Mouse (Mus musculus): ENCODE results near the gene Gnat1.

Gnat1 gene

DNA sequence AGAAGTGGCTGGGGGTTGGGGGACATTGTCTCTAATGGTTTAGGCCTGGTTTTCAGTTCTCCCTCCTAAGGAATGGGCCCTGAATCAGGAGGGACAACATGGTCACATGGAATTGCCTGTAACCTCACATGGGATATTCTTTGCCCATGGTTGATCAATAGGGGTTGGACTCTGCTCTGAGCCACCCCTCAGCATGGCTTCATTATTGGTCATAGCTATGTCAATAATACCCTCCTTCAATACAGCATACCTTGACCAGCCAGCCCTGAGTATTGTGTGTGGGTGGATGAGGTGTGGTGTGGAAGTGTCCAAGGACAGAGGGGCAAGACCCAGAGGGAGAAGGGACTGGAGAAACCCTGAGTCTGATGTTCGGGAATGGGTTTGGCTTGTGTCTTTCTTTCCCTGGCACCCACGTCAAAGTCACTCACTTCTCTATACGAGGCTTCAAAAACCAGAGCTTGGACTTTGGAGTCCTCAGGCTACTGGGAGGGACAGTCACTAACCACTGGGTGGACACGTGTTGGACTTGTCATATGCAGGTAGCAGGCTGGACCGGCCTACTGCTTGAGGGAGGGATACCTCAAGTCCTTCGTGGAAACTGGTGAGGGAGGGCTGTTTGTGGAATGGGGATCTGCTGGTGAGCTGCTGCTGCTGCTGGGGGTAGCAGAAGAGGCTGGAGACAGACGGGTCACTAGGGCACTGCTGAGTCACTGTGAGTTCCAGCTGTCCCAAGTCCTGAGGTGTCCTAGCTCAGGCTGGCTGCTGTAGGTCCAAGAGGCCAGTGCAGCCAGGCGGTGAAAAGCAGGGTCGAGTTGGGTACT is 4.7 kb downstream of the Gnat1 start:
- DNase-seq = no peak

DNA sequence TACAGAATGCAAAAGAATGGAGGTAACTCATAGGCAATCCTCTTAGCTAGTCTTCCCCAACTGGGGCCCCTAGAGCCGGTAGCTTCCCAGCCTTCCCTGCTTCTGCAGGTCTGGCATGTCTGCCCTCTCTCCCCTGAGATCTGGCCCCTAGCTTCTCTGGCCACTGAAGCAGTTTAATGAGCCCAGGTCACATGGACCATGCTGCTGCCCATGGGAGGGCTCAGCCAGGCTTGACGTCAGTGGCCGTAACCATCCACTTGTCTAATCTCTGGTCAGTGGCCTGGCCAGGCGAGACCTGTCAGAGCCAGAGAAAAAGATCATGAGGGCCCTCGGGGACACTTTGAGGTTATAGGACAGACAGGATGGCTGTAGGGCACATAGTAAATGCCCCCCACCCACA is 9.3 kb downstream of the Gnat1 start:
- DNase-seq = no peak

DNA sequence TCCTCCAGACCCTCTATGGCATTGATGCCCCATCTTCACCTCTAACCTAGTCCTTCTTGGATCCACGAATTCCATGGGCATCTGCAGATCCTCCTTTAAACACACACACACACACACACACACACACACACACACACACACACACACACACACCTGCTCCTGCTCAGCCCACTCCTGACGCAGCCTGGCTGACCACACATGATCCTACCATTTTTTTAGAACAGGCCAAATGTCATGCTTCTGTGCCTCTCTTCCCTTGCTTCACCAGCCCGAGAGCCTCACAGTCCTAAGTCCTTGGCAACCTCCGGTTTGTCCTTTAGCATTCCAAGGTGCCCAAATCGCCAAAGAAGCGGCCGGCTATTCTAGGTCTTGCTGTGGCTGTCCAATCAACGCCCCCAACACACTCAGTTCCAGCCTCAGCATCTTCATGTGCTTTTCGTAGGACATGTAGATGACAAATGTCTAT is 10.0 kb downstream of the Gnat1 start, which contains the start of gene Slc38a3:
TSS of gene Slc38a3 (minus strand) at position 51 of the 466 bp plus-strand sequence.
- no peak for DNase-seq

DNA sequence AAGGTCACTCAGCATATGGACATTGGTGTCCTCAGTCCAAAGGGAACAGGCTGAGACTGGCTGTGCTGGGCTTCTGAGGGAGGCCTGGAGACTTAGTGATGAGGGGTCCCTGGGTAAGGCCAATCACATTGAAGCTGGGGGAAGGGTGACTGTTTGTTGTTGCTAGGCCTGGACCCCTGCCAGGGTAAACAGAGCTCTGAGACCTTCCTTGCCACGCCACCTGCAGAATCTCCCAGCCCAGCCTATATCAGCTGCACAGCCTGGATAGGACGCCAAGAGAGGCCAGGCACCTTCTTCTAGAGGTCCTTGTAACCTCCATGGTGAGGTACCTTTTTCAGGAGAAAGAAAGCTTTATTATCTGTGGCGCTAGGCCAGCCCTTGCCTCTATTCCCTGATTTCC is 10.6 kb downstream of the Gnat1 start:
- no peak for DNase-seq

DNA sequence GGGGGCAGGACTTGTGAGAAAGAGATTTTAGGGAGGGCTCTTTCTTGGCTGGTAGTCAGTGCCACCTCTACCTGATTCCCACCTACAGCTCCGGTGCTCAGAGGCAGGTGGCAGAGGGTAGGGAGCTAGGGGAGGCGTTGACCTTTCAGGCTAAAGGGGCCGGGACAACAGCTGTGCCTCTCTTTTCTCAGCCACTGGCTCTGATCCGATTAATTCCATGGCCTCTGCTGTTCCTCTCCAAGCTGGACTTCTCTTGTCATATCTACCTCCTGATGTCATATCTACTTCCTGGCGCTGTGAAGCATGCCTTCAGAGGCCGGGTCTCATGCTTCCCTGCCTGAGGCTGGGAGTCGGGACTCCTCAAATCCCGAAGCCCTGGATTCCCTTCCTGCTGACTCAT is 11.5 kb downstream of the Gnat1 start:
- no peak for DNase-seq

DNA sequence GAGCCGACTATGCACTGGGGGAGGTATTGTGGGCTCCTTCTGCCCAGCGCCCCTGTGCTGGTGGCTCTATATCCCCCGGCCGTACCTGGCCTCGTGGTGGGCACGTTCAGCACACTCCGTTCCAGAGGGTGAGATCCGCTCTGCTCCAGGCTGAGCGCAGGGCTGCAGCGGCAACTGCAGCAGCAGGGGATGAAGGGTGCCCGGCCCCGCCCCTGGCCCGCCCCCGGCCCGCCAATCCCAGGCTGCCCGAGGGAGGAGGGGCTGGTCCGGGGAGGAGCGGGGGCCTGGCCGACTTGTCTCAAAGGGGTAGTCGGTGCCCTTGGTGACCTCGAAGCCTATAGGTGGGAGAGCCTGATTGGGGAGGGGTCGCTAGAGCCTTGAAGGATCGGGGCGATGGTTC is 12.3 kb downstream of the Gnat1 start:
- DNase-seq = peak; percentile 59 to 75

DNA sequence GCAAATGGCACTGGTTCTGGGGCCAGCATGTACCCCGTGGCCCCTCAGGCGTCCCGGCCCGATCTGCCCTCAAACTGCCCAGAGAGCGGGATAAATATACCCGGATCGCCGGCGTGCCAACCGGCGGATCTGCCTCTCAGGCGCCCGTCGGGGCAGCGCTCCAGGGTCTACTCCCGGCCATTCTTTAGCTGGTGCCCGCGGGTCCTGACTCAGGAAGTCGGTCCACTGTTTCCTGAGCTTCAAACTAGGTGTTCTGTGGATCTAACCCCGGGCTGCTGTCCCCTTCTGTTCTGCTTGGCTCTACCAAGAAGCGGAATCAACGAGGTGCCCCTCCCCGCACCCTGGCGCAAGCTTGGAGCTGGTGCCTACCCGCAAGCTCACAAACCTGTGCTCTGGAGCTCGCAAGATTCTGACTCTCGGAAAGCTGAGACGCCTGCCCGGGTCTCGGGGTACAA is 12.7 kb downstream of the Gnat1 start:
- peak in 1 of 2 experiments; percentile 51 for DNase-seq

DNA sequence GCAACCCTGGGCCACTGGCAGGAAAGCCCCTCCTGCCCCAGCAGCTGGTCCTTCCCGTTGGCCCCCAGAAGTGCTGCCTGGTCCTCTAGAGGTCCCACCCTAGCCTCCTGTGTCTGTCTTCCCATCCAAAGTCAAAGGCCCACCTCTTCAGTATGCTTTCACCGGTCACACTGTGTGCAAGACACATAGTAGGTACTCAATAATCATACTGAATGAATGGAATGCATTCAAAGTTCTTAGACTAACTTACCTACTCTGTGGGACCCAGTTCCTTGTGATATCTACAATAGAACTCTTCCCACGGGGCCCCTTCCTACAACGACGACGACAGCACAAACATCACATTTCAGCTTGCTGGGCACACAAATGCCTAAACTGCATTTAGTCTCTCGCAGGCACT is 14.2 kb downstream of the Gnat1 start:
- DNase-seq = no peak

DNA sequence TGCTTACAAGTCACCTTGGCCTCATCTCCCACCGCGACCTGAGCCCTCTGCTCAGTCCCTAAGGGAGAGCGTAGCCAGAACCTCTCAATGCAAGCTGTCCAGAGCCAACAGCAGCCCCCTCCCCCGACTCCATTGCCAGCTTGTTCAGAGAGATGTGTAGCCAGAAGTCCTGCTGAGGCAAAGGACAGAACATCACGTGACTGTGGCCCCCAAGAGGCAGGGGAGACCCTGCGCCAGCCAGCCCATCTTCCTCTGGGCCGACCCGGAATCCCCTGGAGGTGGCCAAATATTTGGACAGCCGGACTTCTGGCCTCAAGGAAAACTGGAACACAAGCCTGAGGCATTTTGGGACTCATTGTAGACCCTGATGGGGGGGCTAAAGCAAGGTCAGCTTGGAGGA is 16.0 kb downstream of the Gnat1 start:
- DNase-seq = peak; percentile 46 to 64

DNA sequence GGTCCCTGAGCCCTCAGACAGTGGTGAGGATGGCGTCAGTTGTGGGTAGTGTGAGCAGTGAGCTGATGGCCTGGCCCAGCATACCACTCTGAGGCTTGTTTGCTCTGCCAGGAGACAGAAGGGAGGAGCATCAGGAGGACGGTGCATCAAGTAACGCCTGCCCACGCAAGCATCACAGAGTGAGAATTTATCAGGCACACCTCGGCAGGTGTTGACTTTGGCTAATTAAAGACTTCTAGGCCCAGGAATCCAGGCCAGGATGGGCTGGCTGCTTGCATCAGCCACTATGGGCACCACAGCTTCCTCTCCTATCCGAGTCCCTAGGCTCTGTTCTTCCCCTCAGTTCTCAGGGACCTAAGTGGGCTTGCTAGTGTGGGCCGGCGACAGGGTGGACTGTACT is 17.2 kb downstream of the Gnat1 start:
- DNase-seq = no peak

DNA sequence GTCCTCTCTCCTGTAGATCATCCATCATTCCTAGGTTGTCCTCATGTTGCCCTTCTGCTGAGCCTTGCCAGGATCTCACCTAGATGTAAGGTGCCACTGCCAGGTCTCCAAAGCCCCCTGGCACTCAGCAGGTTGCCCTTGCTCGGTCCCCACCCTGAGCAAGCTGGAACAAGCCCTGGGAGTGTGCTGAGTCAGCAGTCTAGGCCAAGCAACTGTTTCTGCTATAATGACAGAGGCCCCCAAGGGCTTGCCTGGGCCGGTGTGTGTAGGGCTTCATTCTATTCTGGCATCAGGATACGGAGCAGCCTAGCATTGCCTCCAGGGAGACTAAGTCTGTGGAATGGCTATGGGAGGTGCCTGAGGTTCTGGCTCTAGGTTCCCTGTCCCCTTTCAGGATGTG is 18.7 kb downstream of the Gnat1 start:
- DNase-seq = no peak

DNA sequence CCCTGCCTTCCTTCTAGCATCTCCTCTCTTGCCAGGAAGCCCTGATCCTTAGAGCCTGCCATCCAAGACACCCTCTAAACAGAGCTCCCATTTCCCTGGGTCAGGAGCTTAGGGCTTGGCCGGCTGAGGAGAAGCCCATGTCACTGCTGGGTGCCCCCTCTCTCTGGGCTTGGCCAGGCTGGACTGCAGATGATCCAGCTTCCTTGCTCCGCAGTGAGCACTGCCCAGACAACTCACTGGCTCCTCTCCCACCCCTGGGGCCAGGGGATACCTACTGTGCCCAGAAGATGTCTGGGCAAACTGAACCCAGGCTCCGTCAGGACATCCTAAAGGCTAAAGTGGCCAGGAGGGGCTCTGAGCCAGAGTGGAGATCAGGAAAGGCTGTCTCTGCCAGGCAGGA is 19.6 kb downstream of the Gnat1 start:
- DNase-seq = peak; percentile 59 to 80

DNA sequence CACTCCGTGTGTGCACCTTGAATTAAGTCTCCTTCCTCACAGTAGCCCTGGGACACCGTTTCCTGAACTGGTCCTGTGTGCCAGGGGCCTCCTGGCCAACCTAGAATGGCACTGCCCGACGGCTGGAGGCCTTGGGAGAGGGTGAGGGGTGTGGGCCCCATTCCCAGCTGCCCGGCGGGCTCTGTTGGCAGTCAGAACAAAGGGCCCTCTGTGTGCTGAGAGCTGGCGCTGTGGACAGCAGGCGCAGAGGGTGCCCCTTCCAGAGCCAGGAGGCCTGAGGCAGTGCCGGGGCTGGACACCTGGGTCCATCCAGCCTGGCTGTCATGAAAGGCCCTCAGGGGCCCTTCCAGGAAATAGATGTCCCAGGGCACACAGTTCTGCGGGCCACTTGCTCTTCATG is 20.0 kb downstream of the Gnat1 start:
- peak; percentile 68 to 81 for DNase-seq

DNA sequence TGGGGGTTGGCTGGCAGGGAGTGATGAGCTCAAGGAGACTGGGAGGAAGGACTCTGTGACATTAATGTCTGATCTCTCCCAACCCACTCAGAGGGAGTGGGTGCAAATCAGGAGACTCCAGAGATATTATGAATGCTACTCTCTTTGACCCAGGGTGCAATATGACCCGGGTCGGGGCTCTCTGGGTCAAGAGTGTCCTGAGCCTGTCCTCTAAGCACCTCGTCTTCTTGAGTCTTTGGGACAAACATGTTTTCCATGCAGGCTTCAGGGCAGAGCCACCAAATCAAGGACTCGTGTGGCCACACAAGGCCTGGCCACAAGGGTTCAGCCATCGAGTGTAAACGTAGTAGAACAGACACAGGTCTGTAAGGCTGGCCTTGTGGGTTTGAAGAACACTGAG is 21.4 kb downstream of the Gnat1 start:
- DNase-seq = no peak

DNA sequence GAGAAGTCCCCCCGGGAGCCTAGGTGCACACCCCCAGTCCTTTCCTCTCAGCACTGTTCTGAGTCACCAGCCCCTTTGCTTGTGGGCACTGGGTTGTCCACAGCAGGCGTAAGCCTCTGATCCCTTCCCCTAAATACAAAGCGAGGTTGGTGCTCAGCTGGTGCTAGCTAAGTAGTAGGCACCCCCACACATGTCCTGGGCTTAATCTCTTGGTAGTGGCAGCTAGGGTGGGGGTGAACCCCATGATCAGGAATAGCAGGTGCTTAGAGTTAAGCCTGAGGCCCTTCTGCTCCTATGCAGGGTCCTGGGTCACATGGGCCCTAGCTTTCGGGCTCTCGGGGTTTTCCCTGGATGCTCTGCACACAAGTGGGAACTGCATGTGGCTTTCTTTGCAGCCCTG is 22.4 kb downstream of the Gnat1 start:
- DNase-seq = no peak

DNA sequence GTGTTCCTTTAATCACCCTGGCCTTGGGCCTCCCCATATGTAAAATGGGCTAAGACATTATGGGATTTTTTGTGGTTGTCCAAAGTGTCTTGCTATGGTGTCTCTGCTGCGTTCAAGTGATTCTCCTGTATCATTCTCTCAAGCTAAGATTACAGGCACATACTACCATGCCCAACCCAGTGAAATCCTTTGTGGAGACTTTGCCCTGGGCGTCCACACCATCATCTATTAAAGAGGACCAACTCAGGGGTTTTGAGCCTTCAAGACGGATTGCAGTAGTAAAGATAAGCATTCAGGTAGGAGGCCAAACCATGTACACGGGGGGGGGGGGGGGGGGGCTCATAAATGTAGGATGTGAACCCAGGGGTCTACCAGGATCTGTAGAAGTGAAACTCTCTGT is 24.9 kb downstream of the Gnat1 start:
- DNase-seq = no peak

DNA sequence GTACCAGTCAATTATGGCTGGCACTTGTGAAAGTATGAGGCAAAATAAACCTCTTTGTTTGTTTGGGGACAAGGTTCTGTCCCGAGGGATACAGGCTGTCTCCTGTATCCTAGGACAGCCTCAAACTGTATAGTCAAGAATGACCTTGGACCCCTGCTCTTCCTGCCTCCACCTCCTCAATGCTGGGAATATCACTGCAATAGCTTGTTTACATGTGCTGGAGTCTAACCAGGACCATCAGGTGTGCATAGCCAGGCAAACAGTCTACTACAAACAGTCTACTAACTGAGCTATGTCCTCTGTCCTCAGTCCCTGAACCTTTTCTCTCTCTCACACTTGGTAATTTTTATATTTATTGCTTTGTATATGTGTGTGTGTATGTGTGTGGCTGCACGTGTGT is 26.0 kb downstream of the Gnat1 start:
- no peak for DNase-seq

DNA sequence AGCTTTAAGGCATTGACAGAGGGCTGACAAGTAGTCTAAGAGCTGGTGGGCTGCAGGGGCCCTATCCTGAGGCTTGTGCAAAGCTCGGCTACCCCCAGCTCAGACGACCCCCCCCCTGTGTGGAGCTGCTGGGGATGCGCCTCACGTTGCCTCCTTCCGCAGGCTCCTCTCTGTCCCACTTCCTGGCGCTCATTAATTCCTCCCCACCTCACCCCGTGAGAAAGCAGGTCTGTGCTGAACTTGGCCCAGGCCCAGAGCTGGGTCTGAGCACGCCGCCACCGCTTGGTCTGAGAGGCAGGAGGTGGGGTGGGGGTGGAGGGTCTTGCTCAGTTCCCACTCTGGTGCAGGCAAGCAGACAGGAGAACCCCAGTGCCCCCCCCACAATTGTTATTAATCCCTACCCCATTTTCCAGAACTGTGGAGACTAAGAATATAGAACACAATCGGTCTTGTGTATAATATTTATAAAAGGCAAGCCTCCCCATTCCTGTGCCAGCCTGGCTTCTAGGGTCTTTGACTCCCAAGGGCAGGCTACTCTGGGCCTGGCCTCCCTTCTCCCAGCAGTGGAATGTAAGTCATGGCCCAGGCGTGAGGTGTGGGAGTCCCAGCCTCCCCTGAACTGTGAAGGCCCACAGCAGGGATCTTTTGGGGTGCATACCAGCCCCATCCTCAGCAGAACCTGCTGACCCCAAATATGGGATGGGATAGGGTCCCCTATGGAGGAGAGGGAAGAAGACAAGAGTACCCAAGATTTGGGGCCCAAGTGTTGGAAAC is 28.6 kb downstream of the Gnat1 start:
- DNase-seq = peak; percentile 61 to 73

DNA sequence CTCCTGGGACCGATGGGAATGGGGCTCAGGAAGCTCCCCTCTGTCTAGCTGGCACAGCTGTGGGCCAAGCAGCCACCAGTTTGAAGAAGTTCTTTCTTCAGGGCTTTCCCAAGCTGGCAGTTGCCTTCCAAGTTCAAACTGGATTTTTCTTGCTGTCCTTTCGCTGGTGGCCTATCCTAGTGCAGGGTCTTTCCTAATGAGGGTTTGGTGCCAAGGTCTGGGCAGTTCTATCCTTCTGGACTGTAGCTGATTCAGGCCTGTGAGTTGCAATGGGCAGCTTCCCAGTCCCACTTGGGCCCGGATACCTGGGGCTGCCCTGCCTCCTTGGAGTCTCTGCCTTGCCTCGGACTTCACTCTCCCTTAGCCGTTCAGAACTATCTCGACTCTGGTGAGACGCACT is 29.3 kb downstream of the Gnat1 start:
- peak in 1 of 2 experiments; percentile 26 for DNase-seq

DNA sequence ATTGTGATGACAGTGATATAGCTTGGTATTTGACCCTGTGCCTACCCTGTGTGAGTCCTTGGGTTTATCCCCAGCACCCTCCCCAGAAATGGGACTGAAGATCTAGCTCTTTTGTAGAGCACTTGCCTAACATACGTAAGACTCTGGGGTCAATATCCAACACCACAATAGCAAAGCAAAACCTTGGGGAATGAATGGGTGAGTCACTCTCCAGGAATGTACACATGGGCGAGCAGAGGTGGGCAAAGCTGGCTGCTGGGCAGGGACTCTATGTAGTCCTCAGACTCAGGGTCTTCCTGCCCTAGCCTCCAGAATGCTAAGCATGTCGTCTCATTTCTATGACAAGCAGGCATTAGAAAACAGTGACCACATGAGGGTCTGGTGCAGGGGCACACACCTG is 30.7 kb downstream of the Gnat1 start:
- no peak for DNase-seq

DNA sequence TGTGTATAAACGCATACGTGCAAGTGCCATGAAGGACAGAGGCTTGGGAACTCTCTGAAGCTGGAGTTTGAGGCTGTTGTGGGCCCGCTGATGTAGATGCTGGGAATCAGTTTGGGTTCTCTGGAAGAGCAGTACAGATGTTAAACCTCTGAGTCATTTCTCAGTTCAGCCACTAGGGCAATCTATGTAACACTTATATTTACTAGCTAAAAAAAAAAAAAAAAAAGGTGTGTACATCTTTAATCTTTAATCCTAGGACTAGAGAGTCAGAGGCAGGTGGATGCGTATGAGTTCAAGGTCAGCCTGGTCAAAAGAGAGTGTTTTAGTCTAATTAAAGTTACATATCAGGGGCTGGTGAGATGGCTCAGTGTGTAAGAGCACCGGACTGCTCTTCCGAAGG is 32.5 kb downstream of the Gnat1 start:
- DNase-seq = no peak

DNA sequence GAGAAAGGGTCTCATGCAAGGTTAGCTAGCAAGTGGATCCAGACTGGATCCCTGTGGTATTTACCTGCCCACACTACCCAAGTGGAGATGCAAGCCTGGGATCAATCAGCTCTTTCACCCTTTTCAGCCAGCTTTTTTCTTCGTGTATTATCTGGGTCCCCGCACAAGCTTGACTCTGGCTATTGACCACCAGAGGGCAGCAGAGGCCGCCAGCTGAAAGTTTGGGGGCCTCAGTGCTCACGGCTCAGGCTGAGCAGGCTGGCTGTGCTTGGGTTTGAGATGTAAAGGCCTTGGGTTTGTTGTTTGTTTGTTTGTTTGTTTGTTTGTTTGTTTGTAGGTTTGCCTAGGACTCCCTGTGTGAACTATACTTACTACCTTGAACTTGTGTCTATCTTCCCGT is 33.9 kb downstream of the Gnat1 start:
- DNase-seq = peak; percentile 91 to 93

DNA sequence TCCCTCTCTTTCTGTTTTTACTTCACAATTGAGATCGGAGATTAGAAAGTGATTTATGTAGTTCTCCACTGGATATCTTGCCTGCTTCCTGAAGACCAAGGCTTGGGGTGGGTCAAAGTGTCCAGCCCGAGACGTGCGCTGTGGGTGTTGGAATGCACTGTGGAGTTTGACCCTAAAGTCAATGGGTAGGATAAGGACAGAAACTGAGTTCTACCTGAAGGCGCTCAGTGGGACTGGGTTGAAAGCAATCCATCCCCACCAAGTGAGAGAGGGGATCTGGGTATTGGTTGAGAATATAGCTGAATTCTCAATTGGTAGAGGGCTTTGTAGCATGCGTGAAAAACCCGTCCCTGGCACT is 34.4 kb downstream of the Gnat1 start:
- no peak for DNase-seq

DNA sequence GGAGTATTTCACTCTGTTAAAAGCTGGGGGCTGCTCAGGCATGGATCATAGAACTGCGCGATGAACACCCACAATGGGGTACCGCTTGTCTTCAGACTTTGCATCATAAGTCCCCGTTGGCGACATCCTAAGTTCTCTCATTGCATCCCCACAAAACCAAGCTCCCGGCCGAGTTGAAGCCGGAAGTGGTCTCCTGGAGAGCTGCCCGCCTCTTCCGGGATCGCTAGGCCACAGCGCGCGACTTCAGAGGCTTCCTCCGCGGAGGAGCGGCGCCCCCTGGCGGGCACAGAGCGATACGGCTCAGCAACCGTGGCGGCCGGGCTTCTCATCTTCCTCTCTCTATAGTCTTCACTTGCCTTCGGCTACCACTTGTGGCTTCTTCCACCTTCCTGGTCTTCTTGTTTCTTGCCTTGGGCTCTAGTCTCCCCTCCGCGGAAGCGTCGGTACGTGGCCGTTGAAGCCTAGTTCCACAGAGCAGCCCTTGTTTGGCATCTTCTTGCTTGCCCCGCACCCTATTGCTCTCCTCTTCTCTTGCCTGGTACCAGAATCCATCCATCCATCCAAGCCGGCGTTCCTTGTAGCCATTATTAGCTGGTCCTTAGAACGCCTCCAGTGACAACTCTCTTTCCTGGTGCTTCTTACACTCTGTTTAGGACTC is 34.9 kb downstream of the Gnat1 start:
- peak; percentile 97 to 98 for DNase-seq

Measured in cerebellum, postnatal 10 days (tissue).